Mouse (Mus musculus) neural tube, embryonic 13.5 days (tissue): ENCODE results near the gene Lmo1. TPM values are rescaled to one million over a fixed set of nuclear protein-coding genes. Genes with fewer than 3 reads are reported as not detected.

ENCODE experiments used
- ATAC-seq: fragments of 200-750 bp; cut with Nextera tagmentation; 2 replicates; pipeline ENCODE4 v1.8.0; 2017; ENCODE audit warnings: low read depth, mild to moderate bottlenecking, moderate TSS enrichment, moderate library complexity
- H3K27ac ChIP-seq: fragments of 300-500 bp; sonication (generic); replicated peaks from 2 replicates; pipeline ENCODE4 v1.5.1; 2015; ENCODE audit warnings: moderate library complexity, mild to moderate bottlenecking, inconsistent platforms
- H3K27me3 ChIP-seq: fragments of 300-500 bp; sonication (generic); 2 replicates; pipeline ENCODE4 v1.6.1; 2015; ENCODE audit warnings: mild to moderate bottlenecking, inconsistent platforms
- H3K36me3 ChIP-seq: fragments of 300-500 bp; sonication (generic); 2 replicates; pipeline ENCODE4 v1.6.1; 2015; ENCODE audit warnings: mild to moderate bottlenecking, inconsistent platforms
- H3K4me1 ChIP-seq: fragments of 300-500 bp; sonication (generic); replicated peaks from 2 replicates; pipeline ENCODE4 v1.6.1; 2015; ENCODE audit warnings: inconsistent platforms
- H3K4me2 ChIP-seq: fragments of 300-500 bp; sonication (generic); 2 replicates; pipeline ENCODE4 v1.6.1; 2015; ENCODE audit warnings: inconsistent platforms, mild to moderate bottlenecking, moderate library complexity
- H3K4me3 ChIP-seq: fragments of 300-500 bp; sonication (generic); 2 replicates; pipeline ENCODE4 v1.5.1; 2015; ENCODE audit warnings: mild to moderate bottlenecking, inconsistent platforms
- H3K9ac ChIP-seq: fragments of 300-500 bp; sonication (generic); 2 replicates; pipeline ENCODE4 v1.6.1; 2015; ENCODE audit warnings: moderate library complexity, mild to moderate bottlenecking, inconsistent platforms
- H3K9me3 ChIP-seq: fragments of 300-500 bp; sonication (generic); 2 replicates; pipeline ENCODE4 v1.6.1; 2016; ENCODE audit warnings: inconsistent platforms
- WGBS: fragments of 180-500 bp; shearing (Covaris S2); methylation state at CpG from one replicate; pipeline ENCODE4 v1.1.7; 2015; 5-methylcytosine and 5-hydroxymethylcytosine counted together
- polyA plus RNA-seq: library from polyadenylated mRNA; unstranded; fragments of >200 nt; fragmentation: Nextera tagmentation; extraction: Ambion mirVana; gene quantifications from 2 replicates; pipeline ENCODE4 v1.2.1, GENCODE M21; 2015

The Lmo1 gene
- polyA plus RNA-seq = 23.2 and 27.2 TPM in 2 replicates

- peak within 1 kb of the TSS; percentile 81 for H3K9ac ChIP-seq
- peak within 1 kb of the TSS; percentile 49; the same call in 1 of the 2 replicates for H3K27ac ChIP-seq
- H3K4me3 ChIP-seq = peak within 1 kb of the TSS; percentile 58
- H3K4me1 ChIP-seq = peaks cover 30% of the 10 kb centered on the region
- H3K36me3 ChIP-seq = no peaks in the 10 kb centered on the region
- ATAC-seq = peak; percentile 59
- H3K4me2 ChIP-seq = peak within 1 kb of the TSS; percentile 98
- 1% methylated on average over 61 of the region's 67 CpGs for WGBS
- H3K9me3 ChIP-seq = no peaks in the 10 kb centered on the region
- peaks cover 89% of the 10 kb centered on the region for H3K27me3 ChIP-seq
These were observed at the start of gene Lmo1 for GRCm38 (mm10) chr7:109174949-109175669. TSS of gene Lmo1 (minus strand) at chr7:109175207.

GRCm38 (mm10) chr7:109221716-109222110 is 46.7 kb upstream of the Lmo1 start:
- Histone ChIP-seq H3K27ac (peak overlapping the region; percentile 62), H3K4me3 (no peak overlapping the region), H3K9ac (no peak overlapping the region), H3K4me1 (peaks cover 37% of the 10 kb centered on the region), H3K36me3 (no peaks in the 10 kb centered on the region), H3K4me2 (no peak overlapping the region), H3K9me3 (no peaks in the 10 kb centered on the region), H3K27me3 (peaks cover 16% of the 10 kb centered on the region; the same call in 1 of the 2 replicates)
- peak; percentile 28 for ATAC-seq
- WGBS = 74% methylated on average over 15 of the region's 15 CpGs

- Histone ChIP-seq H3K4me2 (no peak overlapping the region), H3K27me3 (peaks cover 16% of the 10 kb centered on the region; the same call in 1 of the 2 replicates), H3K4me3 (no peak overlapping the region), H3K9ac (peak overlapping the region; percentile 31; the same call in 1 of the 2 replicates), H3K36me3 (no peaks in the 10 kb centered on the region), H3K27ac (peak overlapping the region; percentile 62), H3K4me1 (peaks cover 37% of the 10 kb centered on the region), H3K9me3 (no peaks in the 10 kb centered on the region)
- WGBS = 61% methylated on average over 20 of the region's 20 CpGs
- ATAC-seq = peak; percentile 80
These were observed 46.0 kb upstream of the Lmo1 start for GRCm38 (mm10) chr7:109220766-109221715.

- H3K27ac ChIP-seq = no peak overlapping the region
- no peak overlapping the region for H3K9ac ChIP-seq
- H3K4me3 ChIP-seq = no peak overlapping the region
- H3K4me1 ChIP-seq = peaks cover 37% of the 10 kb centered on the region
- H3K9me3 ChIP-seq = no peaks in the 10 kb centered on the region
- H3K36me3 ChIP-seq = no peaks in the 10 kb centered on the region
- no peak overlapping the region for H3K4me2 ChIP-seq
- ATAC-seq = no peak
- peaks cover 16% of the 10 kb centered on the region; the same call in 1 of the 2 replicates for H3K27me3 ChIP-seq
- WGBS = 82% methylated on average over 4 of the region's 4 CpGs
These were observed 45.0 kb upstream of the Lmo1 start for GRCm38 (mm10) chr7:109220026-109220425.

GRCm38 (mm10) chr7:109218977-109219271 is 43.9 kb upstream of the Lmo1 start:
- Histone ChIP-seq H3K4me1 (peaks cover 37% of the 10 kb centered on the region), H3K27me3 (peaks cover 16% of the 10 kb centered on the region; the same call in 1 of the 2 replicates), H3K9me3 (no peaks in the 10 kb centered on the region), H3K9ac (no peak overlapping the region), H3K4me3 (no peak overlapping the region), H3K27ac (no peak overlapping the region), H3K4me2 (no peak overlapping the region), H3K36me3 (no peaks in the 10 kb centered on the region)
- ATAC-seq = no peak
- 7% methylated on average over 5 of the region's 5 CpGs for WGBS

- no peak overlapping the region for H3K9ac ChIP-seq
- H3K4me2 ChIP-seq = no peak overlapping the region
- no peak for ATAC-seq
- no peak overlapping the region for H3K4me3 ChIP-seq
- H3K9me3 ChIP-seq = no peaks in the 10 kb centered on the region
- 84% methylated on average over 2 of the region's 2 CpGs for WGBS
- peaks cover 16% of the 10 kb centered on the region; the same call in 1 of the 2 replicates for H3K27me3 ChIP-seq
- H3K27ac ChIP-seq = no peak overlapping the region
- H3K36me3 ChIP-seq = no peaks in the 10 kb centered on the region
- peaks cover 37% of the 10 kb centered on the region for H3K4me1 ChIP-seq
These were observed 43.3 kb upstream of the Lmo1 start for GRCm38 (mm10) chr7:109218130-109218976.

- Histone ChIP-seq H3K27me3 (peaks cover 12% of the 10 kb centered on the region), H3K4me3 (no peak overlapping the region), H3K4me2 (no peak overlapping the region), H3K9me3 (no peaks in the 10 kb centered on the region), H3K36me3 (no peaks in the 10 kb centered on the region), H3K27ac (no peak overlapping the region), H3K9ac (no peak overlapping the region), H3K4me1 (no peaks in the 10 kb centered on the region)
- ATAC-seq = no peak
- 83% methylated on average over 2 of the region's 2 CpGs for WGBS
These were observed 34.8 kb upstream of the Lmo1 start for GRCm38 (mm10) chr7:109209804-109210203.

- Histone ChIP-seq H3K27ac (no peak overlapping the region), H3K27me3 (peaks cover 19% of the 10 kb centered on the region), H3K36me3 (no peaks in the 10 kb centered on the region), H3K9me3 (no peaks in the 10 kb centered on the region), H3K4me2 (no peak overlapping the region), H3K9ac (no peak overlapping the region), H3K4me1 (no peaks in the 10 kb centered on the region), H3K4me3 (no peak overlapping the region)
- 72% methylated on average over 4 of the region's 4 CpGs for WGBS
- ATAC-seq = no peak
These were observed 32.8 kb upstream of the Lmo1 start for GRCm38 (mm10) chr7:109207811-109208210.

- ATAC-seq = no peak
- no peak overlapping the region for H3K27ac ChIP-seq
- H3K36me3 ChIP-seq = no peaks in the 10 kb centered on the region
- no peaks in the 10 kb centered on the region for H3K4me1 ChIP-seq
- H3K9ac ChIP-seq = no peak overlapping the region
- 74% methylated on average over 2 of the region's 2 CpGs for WGBS
- H3K4me2 ChIP-seq = no peak overlapping the region
- H3K9me3 ChIP-seq = no peaks in the 10 kb centered on the region
- no peak overlapping the region for H3K4me3 ChIP-seq
- H3K27me3 ChIP-seq = peaks cover 21% of the 10 kb centered on the region
These were observed 31.4 kb upstream of the Lmo1 start for GRCm38 (mm10) chr7:109206358-109206757.

GRCm38 (mm10) chr7:109203140-109203539 is 28.1 kb upstream of the Lmo1 start:
- Histone ChIP-seq H3K4me2 (no peak overlapping the region), H3K27ac (no peak overlapping the region), H3K4me3 (no peak overlapping the region), H3K27me3 (peaks cover 31% of the 10 kb centered on the region), H3K9me3 (no peaks in the 10 kb centered on the region), H3K36me3 (no peaks in the 10 kb centered on the region), H3K9ac (no peak overlapping the region), H3K4me1 (no peaks in the 10 kb centered on the region)
- WGBS = 57% methylated on average over 3 of the region's 3 CpGs
- ATAC-seq = no peak

GRCm38 (mm10) chr7:109200559-109200958 is 25.6 kb upstream of the Lmo1 start:
- no peaks in the 10 kb centered on the region for H3K9me3 ChIP-seq
- H3K9ac ChIP-seq = no peak overlapping the region
- 83% methylated on average over 3 of the region's 3 CpGs for WGBS
- peaks cover 42% of the 10 kb centered on the region for H3K27me3 ChIP-seq
- H3K4me2 ChIP-seq = no peak overlapping the region
- H3K27ac ChIP-seq = no peak overlapping the region
- peaks cover 17% of the 10 kb centered on the region for H3K4me1 ChIP-seq
- no peak overlapping the region for H3K4me3 ChIP-seq
- no peak for ATAC-seq
- no peaks in the 10 kb centered on the region for H3K36me3 ChIP-seq
